Mouse (Mus musculus): ENCODE results near the gene Ptpn22.
"Not testable (repeated sequence)": the region's sequence is repeated elsewhere in the genome, so short reads cannot be mapped to it uniquely, and the experiment has no call there.

Ptpn22 gene

DNA sequence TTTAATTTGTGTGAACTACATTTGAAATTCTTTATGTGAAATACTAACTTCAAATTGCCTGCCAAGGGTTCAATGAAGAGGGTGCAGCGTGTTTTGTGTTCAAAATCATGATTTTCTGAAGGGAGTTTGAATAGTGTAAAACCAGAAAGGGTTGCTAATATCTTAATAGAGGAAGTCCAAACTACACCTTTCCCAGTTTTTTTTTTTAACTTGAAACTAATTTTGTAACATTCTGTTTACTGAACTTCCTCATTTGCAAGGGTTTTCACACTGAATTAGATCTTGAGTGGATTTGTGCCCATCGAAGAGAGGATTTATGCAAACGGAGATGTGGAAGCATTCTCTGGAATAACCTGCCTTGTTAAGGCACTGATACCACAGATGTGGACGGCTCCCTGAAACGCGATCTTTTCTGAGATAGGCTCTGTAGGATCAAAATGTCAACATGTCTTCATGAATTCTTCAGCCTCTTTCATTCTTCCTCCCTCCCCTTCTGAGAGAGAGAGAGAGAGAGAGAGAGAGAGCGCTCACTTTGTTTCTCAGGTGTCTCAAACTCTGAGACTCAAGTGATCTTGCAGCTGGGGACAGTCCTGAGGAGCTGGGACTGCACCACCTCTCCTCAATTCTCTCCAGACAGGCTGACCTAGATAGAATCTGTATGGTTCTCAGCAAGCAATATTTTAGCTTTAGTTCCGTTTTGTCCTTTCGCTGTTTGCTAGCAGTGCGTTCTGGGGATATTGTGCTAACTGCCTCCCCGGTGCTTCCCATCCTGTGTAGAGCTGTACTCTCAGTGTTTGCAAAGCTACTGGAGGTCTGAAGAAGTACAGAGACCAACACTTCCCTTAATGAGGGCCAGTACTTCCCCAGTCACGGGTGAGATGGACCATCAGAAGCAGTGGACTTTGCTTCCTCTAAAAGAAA, at the start of gene Ptpn22:
Gene Ptpn22, plus strand, starts transcription at position 915 of the 921 bp plus-strand sequence.
- DNase-seq: no peak

- no peak for DNase-seq
Measured at GRCm38 (mm10) chr3:103809799-103810150, 49.8 kb upstream of the Ptpn22 start.

GRCm38 (mm10) chr3:103810967-103811366, 48.6 kb upstream of the Ptpn22 start:
- DNase-seq: no peak

- no peak for DNase-seq
Measured at GRCm38 (mm10) chr3:103827548-103827947, 32.0 kb upstream of the Ptpn22 start.

DNA sequence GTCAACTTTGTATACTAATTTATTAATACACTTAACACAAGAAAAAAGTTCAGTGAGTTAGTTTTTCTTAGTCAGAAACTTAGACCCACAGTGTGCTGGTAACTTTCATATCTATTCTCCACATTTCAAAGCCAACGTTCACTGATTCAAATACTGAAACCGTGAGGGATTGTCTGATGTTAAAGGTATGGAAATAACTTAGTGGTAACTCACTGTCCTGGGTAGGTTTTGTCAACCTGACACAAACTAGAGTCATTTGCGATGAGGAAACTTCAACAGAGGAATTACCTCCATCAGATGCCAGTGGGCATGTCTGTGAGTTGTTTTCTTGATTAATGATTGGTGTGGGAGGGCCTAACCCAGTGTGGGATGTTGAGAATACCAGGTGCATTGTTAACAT, 30.6 kb upstream of the Ptpn22 start:
- no peak for DNase-seq

DNA sequence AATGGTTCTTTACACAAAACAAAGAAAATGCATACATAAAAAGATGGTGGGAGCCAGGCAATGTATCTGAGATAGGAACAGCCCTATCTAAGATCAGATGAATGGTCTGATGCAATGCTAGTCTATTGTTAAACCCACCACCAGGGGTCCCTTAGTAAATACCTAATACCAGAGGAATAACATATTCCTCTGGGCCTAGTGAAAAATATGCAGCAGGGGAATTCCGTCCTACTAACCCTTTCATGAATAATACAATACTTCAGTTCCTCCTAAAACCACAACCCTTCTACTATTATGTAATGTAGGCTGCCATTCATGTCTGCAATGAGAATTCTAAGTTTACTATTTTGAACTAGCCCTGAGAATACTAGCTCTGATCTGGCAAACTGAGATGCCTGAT, 28.9 kb upstream of the Ptpn22 start:
- DNase-seq: not testable (repeated sequence)

DNA sequence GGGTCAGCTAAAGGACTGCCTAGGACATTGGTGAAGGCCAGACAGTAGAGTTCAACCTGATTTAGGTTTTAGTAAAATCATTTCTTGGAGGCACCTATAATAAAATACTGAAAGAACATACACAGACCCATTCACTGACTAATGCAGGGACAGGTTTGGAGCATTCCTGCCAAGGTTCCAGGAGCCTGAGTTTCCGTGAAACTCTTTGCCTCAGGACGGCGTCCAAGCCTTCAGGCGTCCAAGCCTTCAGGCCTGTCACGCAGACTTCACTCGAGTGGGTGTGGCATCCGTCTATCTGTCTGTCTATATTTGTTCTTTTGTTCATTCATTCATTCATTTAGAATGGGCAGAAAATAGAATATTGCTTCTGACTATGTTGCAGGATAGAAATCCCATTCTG, 28.4 kb upstream of the Ptpn22 start:
- no peak for DNase-seq

GRCm38 (mm10) chr3:103832426-103832825, 27.2 kb upstream of the Ptpn22 start, which contains the start of gene Bcl2l15:
Gene Bcl2l15 (plus strand): TSS chr3:103832601.
- no peak for DNase-seq

DNA sequence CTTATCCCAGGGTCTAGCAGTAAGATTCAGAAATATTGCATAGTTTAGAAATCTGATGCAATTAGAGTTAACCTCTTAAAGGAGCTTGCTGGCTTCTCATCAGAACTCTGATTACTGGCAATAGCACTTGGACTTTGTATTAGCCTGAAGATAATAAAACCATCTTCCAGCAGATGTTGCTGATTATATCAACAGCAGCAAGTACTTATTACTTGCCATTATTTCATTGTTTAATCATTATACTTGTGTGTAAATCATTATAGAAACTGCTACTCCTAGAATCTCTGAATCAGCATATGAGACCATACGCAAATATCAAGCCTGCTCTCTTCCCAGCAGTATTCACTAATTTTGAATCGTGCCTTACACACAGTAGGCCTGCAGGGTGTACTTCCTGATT, 25.6 kb upstream of the Ptpn22 start:
- no peak for DNase-seq

GRCm38 (mm10) chr3:103835272-103835950, 24.2 kb upstream of the Ptpn22 start:
- no peak for DNase-seq

DNA sequence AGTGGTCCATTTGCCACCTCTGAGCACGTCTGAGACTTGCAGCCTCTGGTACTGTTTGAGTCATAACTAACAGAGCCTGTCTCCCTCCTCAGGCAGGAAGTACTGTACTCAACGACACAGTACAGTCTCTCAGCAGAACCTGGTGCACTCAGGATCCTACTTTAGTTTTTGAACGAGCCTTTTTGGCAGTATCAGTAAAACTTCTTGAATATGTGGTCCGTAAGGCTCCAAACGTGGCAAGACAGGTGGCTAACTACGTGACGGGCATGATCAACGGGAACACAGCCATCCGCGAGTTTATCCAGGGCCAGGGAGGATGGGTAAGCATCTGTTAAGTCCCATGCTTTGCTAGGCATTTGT, 23.7 kb upstream of the Ptpn22 start:
- DNase-seq: no peak

DNA sequence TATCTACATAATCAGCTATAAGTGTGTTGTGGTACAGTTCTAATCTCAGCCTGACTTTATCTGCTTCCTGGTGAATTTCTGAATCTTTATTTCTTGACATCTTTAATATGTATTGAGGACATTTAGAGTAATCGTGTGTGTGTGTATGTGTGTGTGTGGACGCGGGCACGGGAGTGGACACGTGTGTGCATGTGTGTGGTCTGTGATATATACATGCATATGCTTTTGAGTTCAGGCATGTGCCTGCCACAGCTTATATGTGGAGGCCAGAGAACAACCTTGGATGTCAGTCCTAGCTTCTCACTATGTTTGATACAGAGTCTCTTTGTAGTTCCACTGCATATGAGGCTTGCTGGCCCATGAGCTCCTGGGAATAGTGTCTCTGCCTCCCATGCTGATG, 23.1 kb upstream of the Ptpn22 start:
- DNase-seq: no peak

DNA sequence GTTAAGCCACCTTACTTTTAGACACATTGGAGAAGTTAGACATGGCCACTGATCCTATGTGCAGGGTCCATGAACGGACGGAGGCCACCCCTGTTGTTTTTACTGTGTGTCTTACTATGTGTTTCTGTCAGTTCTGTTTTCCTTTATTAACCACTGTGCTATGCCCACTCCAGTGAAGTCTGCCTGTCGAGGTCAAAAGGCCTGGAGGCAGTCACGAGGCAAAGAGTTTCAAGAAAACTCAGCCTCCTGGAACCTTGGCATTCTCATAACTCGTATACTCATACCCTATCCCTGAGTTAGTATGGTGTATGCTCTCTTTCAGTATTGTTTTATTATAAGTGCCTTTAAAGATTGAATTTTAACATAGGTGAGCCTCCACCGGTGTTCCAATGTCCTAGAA, 19.9 kb upstream of the Ptpn22 start:
- no peak for DNase-seq

- not testable (repeated sequence) for DNase-seq
Measured at GRCm38 (mm10) chr3:103840195-103840594, 19.4 kb upstream of the Ptpn22 start.

GRCm38 (mm10) chr3:103840946-103841345, 18.6 kb upstream of the Ptpn22 start:
- not testable (repeated sequence) for DNase-seq

DNA sequence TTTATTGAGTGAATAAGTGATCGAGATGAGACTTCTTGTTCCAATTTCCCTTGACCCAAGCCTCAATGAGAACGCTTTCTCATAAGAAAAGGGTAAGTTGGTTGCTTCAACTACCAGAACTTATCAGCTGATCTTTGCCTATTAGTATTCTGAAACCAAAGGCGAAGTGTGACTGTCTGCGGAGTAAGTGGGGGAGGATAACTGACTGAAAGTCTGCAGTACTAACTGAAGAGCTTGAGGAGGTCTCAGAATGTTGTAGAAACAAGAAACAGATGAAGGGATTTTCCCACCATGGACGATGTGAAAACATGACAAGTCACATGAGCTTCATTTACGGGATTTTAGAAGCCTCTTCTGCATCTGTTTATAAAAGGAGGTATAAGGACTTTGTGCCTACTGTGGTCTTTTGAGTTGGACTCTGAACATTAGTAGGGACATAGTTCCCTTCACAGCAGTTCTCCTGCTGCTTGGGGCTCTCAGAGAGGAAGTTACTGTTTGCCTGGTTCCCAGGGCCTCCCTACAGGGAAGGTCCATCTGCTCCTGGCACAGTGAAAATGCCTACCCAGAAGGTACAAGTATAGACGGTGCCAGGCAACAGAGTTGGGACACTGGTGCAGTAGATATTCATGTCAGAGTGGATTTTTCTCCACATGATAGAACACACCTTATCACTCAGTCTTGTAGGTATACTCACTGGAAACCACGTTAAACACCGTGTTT, 8.8 kb upstream of the Ptpn22 start:
- DNase-seq: no peak

DNA sequence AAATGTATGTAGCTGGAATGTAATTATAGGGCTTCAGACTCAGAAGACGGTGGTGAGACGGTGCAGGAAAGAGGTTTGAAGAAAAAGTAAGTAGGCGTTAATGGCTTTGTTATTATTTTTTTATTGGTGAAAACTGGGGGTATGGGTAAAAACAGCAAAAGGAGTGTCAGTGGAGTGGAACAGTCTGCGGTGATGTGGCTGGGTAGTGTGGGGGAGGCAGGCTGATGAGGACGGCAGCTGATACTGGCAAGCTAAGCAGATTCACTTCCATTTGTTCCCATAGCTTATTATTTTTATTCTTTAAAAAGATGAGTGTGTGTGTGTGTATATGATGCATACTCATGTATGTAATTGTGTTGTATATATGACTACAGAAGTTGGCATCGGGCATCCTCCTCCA, 8.1 kb upstream of the Ptpn22 start:
- no peak for DNase-seq

- no peak for DNase-seq
Measured at GRCm38 (mm10) chr3:103851882-103852281, 7.7 kb upstream of the Ptpn22 start.

- no peak for DNase-seq
Measured at GRCm38 (mm10) chr3:103852565-103853299, 6.9 kb upstream of the Ptpn22 start.

GRCm38 (mm10) chr3:103853804-103854203, 5.8 kb upstream of the Ptpn22 start:
- no peak for DNase-seq

DNA sequence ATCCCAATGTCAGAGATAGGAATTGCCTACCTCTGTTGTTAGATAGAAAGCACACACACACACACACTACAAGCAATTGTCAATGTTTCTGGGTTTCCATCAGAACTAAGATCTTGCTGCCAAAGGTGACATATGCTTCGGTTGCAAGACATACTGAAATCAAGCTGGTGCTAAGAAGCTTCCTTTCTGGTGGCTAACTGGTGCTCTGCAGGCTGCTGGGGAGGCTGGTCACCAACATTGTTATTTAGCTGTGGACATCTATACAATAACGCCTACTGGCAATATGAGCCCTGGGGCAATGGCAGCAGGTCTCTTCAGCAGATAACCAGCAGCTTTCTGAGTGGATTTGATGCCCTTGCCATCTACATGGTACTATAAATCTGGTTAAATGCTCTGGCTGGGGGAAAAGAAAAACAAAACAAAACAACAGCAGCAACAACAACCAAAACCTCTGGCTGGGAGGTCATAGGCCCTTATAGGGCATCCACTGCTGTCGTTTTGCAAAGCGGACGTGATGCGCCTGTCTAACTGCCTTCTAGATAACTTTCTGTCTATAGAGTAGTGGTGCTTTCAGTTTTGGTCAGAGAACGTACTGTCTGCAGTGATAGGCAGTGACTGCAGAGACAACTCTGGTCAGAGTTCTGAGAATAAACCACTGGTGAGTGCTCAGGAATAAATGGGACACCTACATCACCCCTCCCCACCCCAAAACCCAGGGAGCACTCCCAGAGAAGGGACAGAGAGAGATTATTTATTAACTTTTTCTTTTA, 2.4 kb upstream of the Ptpn22 start:
- DNase-seq: no peak

- DNase-seq: no peak
Measured at GRCm38 (mm10) chr3:103857977-103858563, 1.5 kb upstream of the Ptpn22 start.
